Mouse (Mus musculus): ENCODE measurements around the gene Lrrfip1. TPM values are rescaled to one million over a fixed set of nuclear protein-coding genes. Genes with fewer than 3 reads are reported as not detected.

Gene Lrrfip1
- polyA plus RNA-seq, 1 experiment, result 13.8 TPM

GRCm38 (mm10) chr1:90974906-90975649 lies 23.5 kb upstream of the Lrrfip1 start:
- Histone ChIP-seq H3K27ac (replicated peaks; ENCODE audit: low read depth, low read length) (no peak overlapping the region), H3K4me1 (ENCODE audit: control insufficient read depth, insufficient read depth, insufficient read length, low read length) (no peaks in the 10 kb centered on the region; the same call in 1 of the 2 replicates), H3K4me3 (ENCODE audit: insufficient read depth, low read depth, low read length) (no peak overlapping the region)

- no peak overlapping the region for H3K27ac ChIP-seq (replicated peaks; ENCODE audit: low read depth, low read length)
- no peak overlapping the region for H3K4me3 ChIP-seq (ENCODE audit: insufficient read depth, low read depth, low read length)
- no peaks in the 10 kb centered on the region; the same call in none of the 2 replicates for H3K4me1 ChIP-seq (ENCODE audit: control insufficient read depth, insufficient read depth, insufficient read length, low read length)
Observed at GRCm38 (mm10) chr1:90975960-90976359, 22.6 kb upstream of the Lrrfip1 start.

- H3K4me1 ChIP-seq (ENCODE audit: control insufficient read depth, insufficient read depth, insufficient read length, low read length), result peaks cover 2% of the 10 kb centered on the region
- peak overlapping the region; percentile 55 for H3K27ac ChIP-seq (replicated peaks; ENCODE audit: low read depth, low read length)
- H3K4me3 ChIP-seq (ENCODE audit: insufficient read depth, low read depth, low read length), result no peak overlapping the region
Observed at GRCm38 (mm10) chr1:90980638-90981330, 17.8 kb upstream of the Lrrfip1 start.

- H3K27ac ChIP-seq (replicated peaks; ENCODE audit: low read depth, low read length), result peak overlapping the region; percentile 55; the same call in 1 of the 2 replicates
- H3K4me3 ChIP-seq (ENCODE audit: insufficient read depth, low read depth, low read length), result no peak overlapping the region
- H3K4me1 ChIP-seq (ENCODE audit: control insufficient read depth, insufficient read depth, insufficient read length, low read length), result peaks cover 2% of the 10 kb centered on the region
Observed at GRCm38 (mm10) chr1:90981346-90981745, 17.2 kb upstream of the Lrrfip1 start.

- Histone ChIP-seq H3K27ac (replicated peaks; ENCODE audit: low read depth, low read length) (no peak overlapping the region), H3K4me1 (ENCODE audit: control insufficient read depth, insufficient read depth, insufficient read length, low read length) (peaks cover 6% of the 10 kb centered on the region), H3K4me3 (ENCODE audit: insufficient read depth, low read depth, low read length) (no peak overlapping the region)
Observed at GRCm38 (mm10) chr1:90995916-90996315, 2.6 kb upstream of the Lrrfip1 start.

- Histone ChIP-seq H3K27ac (replicated peaks; ENCODE audit: low read depth, low read length) (no peak overlapping the region), H3K4me1 (ENCODE audit: control insufficient read depth, insufficient read depth, insufficient read length, low read length) (peaks cover 16% of the 10 kb centered on the region), H3K4me3 (ENCODE audit: insufficient read depth, low read depth, low read length) (no peak overlapping the region)
Observed at GRCm38 (mm10) chr1:90997136-90997535, 1.4 kb upstream of the Lrrfip1 start.

- H3K4me3 ChIP-seq (ENCODE audit: insufficient read depth, low read depth, low read length), result peak overlapping the region; percentile 91; the same call in 1 of the 2 replicates
- no peak overlapping the region for H3K27ac ChIP-seq (replicated peaks; ENCODE audit: low read depth, low read length)
Observed at GRCm38 (mm10) chr1:90997641-90998040, 896 bp upstream of the Lrrfip1 start.

GRCm38 (mm10) chr1:90998891-90999611 lies 514 bp downstream of the Lrrfip1 start:
- Histone ChIP-seq H3K4me1 (ENCODE audit: control insufficient read depth, insufficient read depth, insufficient read length, low read length) (peaks cover 33% of the 10 kb centered on the region), H3K4me3 (ENCODE audit: insufficient read depth, low read depth, low read length) (peak overlapping the region; percentile 91), H3K27ac (replicated peaks; ENCODE audit: low read depth, low read length) (0 out of 2 replicates have a peak overlapping the region, but pooled peaks have one; percentile 24)

More at GRCm38 (mm10) chr1:90997641-90998040, 896 bp upstream of the Lrrfip1 start:
- peaks cover 20% of the 10 kb centered on the region for H3K4me1 ChIP-seq (ENCODE audit: control insufficient read depth, insufficient read depth, insufficient read length, low read length)

- peak overlapping the region; percentile 91 for H3K4me3 ChIP-seq (ENCODE audit: insufficient read depth, low read depth, low read length)
- H3K27ac ChIP-seq (replicated peaks; ENCODE audit: low read depth, low read length), result no peak overlapping the region
- peaks cover 33% of the 10 kb centered on the region for H3K4me1 ChIP-seq (ENCODE audit: control insufficient read depth, insufficient read depth, insufficient read length, low read length)
Observed at GRCm38 (mm10) chr1:90999911-91000601, 1.5 kb downstream of the Lrrfip1 start.

- no peak overlapping the region for H3K4me3 ChIP-seq (ENCODE audit: insufficient read depth, low read depth, low read length)
- H3K27ac ChIP-seq (replicated peaks; ENCODE audit: low read depth, low read length), result no peak overlapping the region
- peaks cover 33% of the 10 kb centered on the region for H3K4me1 ChIP-seq (ENCODE audit: control insufficient read depth, insufficient read depth, insufficient read length, low read length)
Observed at GRCm38 (mm10) chr1:91001101-91001500, 2.6 kb downstream of the Lrrfip1 start.

GRCm38 (mm10) chr1:91001871-91002539 lies 3.5 kb downstream of the Lrrfip1 start:
- Histone ChIP-seq H3K27ac (replicated peaks; ENCODE audit: low read depth, low read length) (no peak overlapping the region), H3K4me1 (ENCODE audit: control insufficient read depth, insufficient read depth, insufficient read length, low read length) (peaks cover 33% of the 10 kb centered on the region), H3K4me3 (ENCODE audit: insufficient read depth, low read depth, low read length) (no peak overlapping the region)

GRCm38 (mm10) chr1:91002641-91003040 lies 4.1 kb downstream of the Lrrfip1 start:
- no peak overlapping the region for H3K4me3 ChIP-seq (ENCODE audit: insufficient read depth, low read depth, low read length)
- peaks cover 33% of the 10 kb centered on the region for H3K4me1 ChIP-seq (ENCODE audit: control insufficient read depth, insufficient read depth, insufficient read length, low read length)
- H3K27ac ChIP-seq (replicated peaks; ENCODE audit: low read depth, low read length), result no peak overlapping the region

- Histone ChIP-seq H3K4me3 (ENCODE audit: insufficient read depth, low read depth, low read length) (no peak overlapping the region), H3K4me1 (ENCODE audit: control insufficient read depth, insufficient read depth, insufficient read length, low read length) (peaks cover 34% of the 10 kb centered on the region), H3K27ac (replicated peaks; ENCODE audit: low read depth, low read length) (no peak overlapping the region)
Observed at GRCm38 (mm10) chr1:91003522-91004253, 5.2 kb downstream of the Lrrfip1 start.

GRCm38 (mm10) chr1:91006037-91006436 lies 7.5 kb downstream of the Lrrfip1 start:
- H3K27ac ChIP-seq (replicated peaks; ENCODE audit: low read depth, low read length), result no peak overlapping the region
- H3K4me3 ChIP-seq (ENCODE audit: insufficient read depth, low read depth, low read length), result no peak overlapping the region
- H3K4me1 ChIP-seq (ENCODE audit: control insufficient read depth, insufficient read depth, insufficient read length, low read length), result peaks cover 35% of the 10 kb centered on the region
